Mouse (Mus musculus): ENCODE measurements around the gene Prkch. TPM values are rescaled to one million over a fixed set of nuclear protein-coding genes. Genes with fewer than 3 reads are reported as not detected.

Prkch gene
- total and polyA plus RNA-seq, 2 experiments from 2014 or later: 10.4 to 16.7 TPM

- ATAC-seq (no peak), DNase-seq (no peak)
- no peaks in the 10 kb centered on the region for H3K36me3 ChIP-seq (ENCODE audit: insufficient read depth)
- no peak for TF ChIP-seq CTCF (IDR thresholded peaks at IDR 0.05; ENCODE audit: low read depth)
- H3K9ac ChIP-seq: no peak overlapping the region
- H3K4me3 ChIP-seq (ENCODE audit: low read depth, low read length): no peak overlapping the region
- H3K4me1 ChIP-seq (ENCODE audit: insufficient read depth): 0 out of 2 replicates have a peak, but pooled peaks cover 2% of the 10 kb centered on the region
- H3K27ac ChIP-seq (ENCODE audit: low read depth, low read length): no peak overlapping the region
- H3K27me3 ChIP-seq (ENCODE audit: insufficient read depth, low read length): no peaks in the 10 kb centered on the region
- 65% methylated on average over 3 of the region's 3 CpGs for WGBS
- H3K9me3 ChIP-seq (ENCODE audit: low read length): no peaks in the 10 kb centered on the region
- H3K4me2 ChIP-seq (ENCODE audit: low read depth): no peak overlapping the region
Measured at GRCm38 (mm10) chr12:73788850-73789249, 204.3 kb downstream of the Prkch start.

DNA sequence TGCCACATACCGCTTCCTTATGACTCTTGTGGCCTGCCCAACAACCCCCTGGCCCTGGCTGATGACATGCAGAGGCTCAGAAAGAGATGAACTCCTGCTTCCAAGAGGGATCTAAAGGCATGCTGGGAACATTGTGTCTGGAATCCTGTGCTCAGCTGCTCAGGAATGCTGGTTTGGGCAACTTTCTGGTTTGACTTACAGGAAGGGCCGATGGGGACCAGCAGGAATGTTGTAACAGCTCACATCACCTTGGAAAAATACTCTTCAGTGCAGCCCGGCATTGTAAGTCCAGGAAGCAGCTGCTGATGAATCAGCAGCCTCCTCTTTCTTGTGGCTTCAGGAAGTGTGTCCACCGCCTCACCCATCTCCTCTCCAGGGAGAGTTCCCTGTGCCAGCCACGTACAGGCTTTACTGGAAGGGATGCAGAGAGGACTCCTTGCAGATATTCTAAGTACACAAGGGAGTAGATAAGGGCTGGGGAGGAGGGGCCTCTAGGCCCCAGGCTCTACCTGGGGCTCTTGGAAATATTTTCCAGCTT lies 206.0 kb downstream of the Prkch start:
- H3K9ac ChIP-seq: no peak overlapping the region

DNA sequence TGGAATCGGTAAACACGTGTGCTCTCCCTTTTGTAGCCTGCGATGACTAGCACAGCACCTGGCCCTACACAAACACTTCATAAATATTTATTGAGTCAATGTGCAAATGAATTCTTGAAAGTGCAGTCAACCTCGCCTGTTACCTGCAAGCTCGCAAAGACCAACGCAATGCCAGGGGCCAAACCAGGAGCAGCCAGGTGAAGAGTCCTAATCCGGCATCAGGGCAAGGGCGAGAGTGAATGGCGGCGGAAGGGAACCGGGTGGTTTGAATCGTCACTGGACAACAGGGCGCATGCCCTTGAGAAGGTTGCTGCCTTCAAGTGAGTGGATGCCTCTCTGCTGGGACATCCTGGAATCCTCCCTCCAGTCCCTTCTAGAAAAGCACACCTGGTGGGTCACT lies 208.6 kb downstream of the Prkch start:
- DNase-seq: no peak
- no peaks in the 10 kb centered on the region for H3K9me3 ChIP-seq (ENCODE audit: low read length)
- 44% methylated on average over 13 of the region's 13 CpGs for WGBS

More for the DNA sequence above, 206.0 kb downstream of the Prkch start:
- Histone ChIP-seq H3K9me3 (ENCODE audit: low read length) (no peaks in the 10 kb centered on the region), H3K4me1 (ENCODE audit: insufficient read depth) (peaks cover 12% of the 10 kb centered on the region; the same call in 1 of the 2 replicates), H3K4me3 (ENCODE audit: low read depth, low read length) (no peak overlapping the region), H3K36me3 (ENCODE audit: insufficient read depth) (no peaks in the 10 kb centered on the region), H3K4me2 (ENCODE audit: low read depth) (no peak overlapping the region), H3K27ac (ENCODE audit: low read depth, low read length) (no peak overlapping the region), H3K27me3 (ENCODE audit: insufficient read depth, low read length) (no peaks in the 10 kb centered on the region)
- 80% methylated on average over 5 of the region's 5 CpGs for WGBS
- DNase-seq: no peak
- ATAC-seq: no peak
- TF ChIP-seq CTCF (IDR thresholded peaks at IDR 0.05; ENCODE audit: low read depth): no peak

DNA sequence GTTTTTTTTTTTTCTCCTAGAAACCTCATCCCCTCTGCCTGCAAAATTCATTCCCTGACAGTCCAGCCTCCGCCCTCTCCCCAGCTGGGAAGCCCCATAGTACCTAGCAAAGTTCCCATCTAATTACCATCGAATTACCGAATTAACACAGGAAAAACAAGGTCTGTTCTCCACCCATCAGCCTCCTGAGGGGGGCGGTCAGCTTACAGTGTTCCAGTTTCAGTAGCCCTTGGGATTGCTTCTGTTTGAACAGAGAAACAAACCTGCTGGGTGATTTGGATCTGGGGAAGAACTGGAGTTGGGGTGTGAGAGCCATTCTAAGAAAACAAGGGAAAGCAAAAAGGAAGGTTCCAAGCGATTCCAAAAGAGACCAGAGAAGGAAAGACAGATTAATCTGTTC lies 209.1 kb downstream of the Prkch start:
- Histone ChIP-seq H3K36me3 (ENCODE audit: insufficient read depth) (no peaks in the 10 kb centered on the region), H3K4me3 (ENCODE audit: low read depth, low read length) (no peak overlapping the region), H3K27me3 (ENCODE audit: insufficient read depth, low read length) (no peaks in the 10 kb centered on the region), H3K4me2 (ENCODE audit: low read depth) (0 out of 2 replicates have a peak overlapping the region, but pooled peaks have one; percentile 2), H3K4me1 (ENCODE audit: insufficient read depth) (peaks cover 12% of the 10 kb centered on the region; the same call in 1 of the 2 replicates), H3K9ac (no peak overlapping the region), H3K9me3 (ENCODE audit: low read length) (no peaks in the 10 kb centered on the region), H3K27ac (ENCODE audit: low read depth, low read length) (no peak overlapping the region)
- DNase-seq: no peak
- 0 out of 2 replicates have a peak, but pooled peaks have one; percentile 29 for ATAC-seq
- TF ChIP-seq CTCF (IDR thresholded peaks at IDR 0.05; ENCODE audit: low read depth): peak; percentile 13; the same call in 1 of the 2 replicates
- WGBS: 12% methylated on average over 5 of the region's 5 CpGs

More for the DNA sequence above, 208.6 kb downstream of the Prkch start:
- Histone ChIP-seq H3K4me3 (ENCODE audit: low read depth, low read length) (no peak overlapping the region), H3K4me1 (ENCODE audit: insufficient read depth) (peaks cover 12% of the 10 kb centered on the region; the same call in 1 of the 2 replicates), H3K27me3 (ENCODE audit: insufficient read depth, low read length) (no peaks in the 10 kb centered on the region), H3K36me3 (ENCODE audit: insufficient read depth) (no peaks in the 10 kb centered on the region), H3K27ac (ENCODE audit: low read depth, low read length) (no peak overlapping the region), H3K4me2 (ENCODE audit: low read depth) (no peak overlapping the region), H3K9ac (no peak overlapping the region)
- ATAC-seq: no peak
- no peak for TF ChIP-seq CTCF (IDR thresholded peaks at IDR 0.05; ENCODE audit: low read depth)

DNA sequence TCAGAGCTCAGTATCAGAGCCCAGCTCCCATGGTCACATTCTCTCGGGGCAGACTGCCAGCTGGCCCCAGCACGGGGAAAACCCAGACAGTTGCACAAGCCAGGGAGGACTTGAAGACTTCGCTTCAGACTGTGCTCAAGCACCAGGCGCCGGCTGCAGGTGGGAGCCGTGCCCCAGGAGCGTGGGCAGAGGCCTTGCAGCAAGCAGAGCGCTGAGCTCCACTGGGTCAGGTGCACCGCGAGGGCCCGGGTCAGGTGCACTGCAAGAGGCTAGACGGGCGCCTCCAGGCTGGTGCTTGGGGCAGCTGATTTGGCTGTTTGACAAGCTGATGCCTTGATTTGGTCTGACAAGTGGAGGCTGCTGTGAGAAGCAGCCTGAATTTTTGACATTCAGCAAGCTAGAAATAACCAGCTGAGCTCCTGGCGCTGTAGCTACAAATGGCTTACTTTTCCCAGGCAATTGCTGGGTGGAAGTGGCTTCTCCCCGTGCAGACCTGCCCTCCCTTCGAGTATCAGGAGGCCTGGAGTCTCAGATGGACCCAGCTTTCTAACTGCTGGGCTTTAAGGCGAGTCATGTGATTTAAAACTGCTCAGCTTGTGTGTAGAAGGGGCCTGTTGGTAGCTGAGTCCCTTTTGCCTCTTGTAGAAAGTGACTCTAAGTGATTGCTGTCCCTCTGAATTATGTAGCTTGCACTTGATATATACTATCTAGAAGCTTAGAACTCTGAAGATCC lies 209.7 kb downstream of the Prkch start:
- Histone ChIP-seq H3K27ac (ENCODE audit: low read depth, low read length) (no peak overlapping the region), H3K9me3 (ENCODE audit: low read length) (no peaks in the 10 kb centered on the region), H3K36me3 (ENCODE audit: insufficient read depth) (no peaks in the 10 kb centered on the region), H3K4me1 (ENCODE audit: insufficient read depth) (peaks cover 12% of the 10 kb centered on the region; the same call in 1 of the 2 replicates), H3K27me3 (ENCODE audit: insufficient read depth, low read length) (no peaks in the 10 kb centered on the region), H3K4me2 (ENCODE audit: low read depth) (0 out of 2 replicates have a peak overlapping the region, but pooled peaks have one; percentile 2), H3K9ac (no peak overlapping the region), H3K4me3 (ENCODE audit: low read depth, low read length) (no peak overlapping the region)
- 20% methylated on average over 17 of the region's 17 CpGs for WGBS
- peak; percentile 58 for ATAC-seq
- TF ChIP-seq CTCF (IDR thresholded peaks at IDR 0.05; ENCODE audit: low read depth): no peak
- peak; percentile 38 for DNase-seq

- peaks cover 2% of the 10 kb centered on the region; the same call in 1 of the 2 replicates for H3K4me1 ChIP-seq (ENCODE audit: insufficient read depth)
- ATAC-seq (no peak), DNase-seq (no peak)
- H3K36me3 ChIP-seq (ENCODE audit: insufficient read depth): no peaks in the 10 kb centered on the region
- 78% methylated on average over 5 of the region's 5 CpGs for WGBS
- no peaks in the 10 kb centered on the region for H3K9me3 ChIP-seq (ENCODE audit: low read length)
- no peaks in the 10 kb centered on the region for H3K27me3 ChIP-seq (ENCODE audit: insufficient read depth, low read length)
- no peak overlapping the region for H3K9ac ChIP-seq
- TF ChIP-seq CTCF (IDR thresholded peaks at IDR 0.05; ENCODE audit: low read depth): no peak
- no peak overlapping the region for H3K4me2 ChIP-seq (ENCODE audit: low read depth)
- no peak overlapping the region for H3K4me3 ChIP-seq (ENCODE audit: low read depth, low read length)
- no peak overlapping the region for H3K27ac ChIP-seq (ENCODE audit: low read depth, low read length)
Measured at GRCm38 (mm10) chr12:73799671-73800070, 215.1 kb downstream of the Prkch start.

GRCm38 (mm10) chr12:73800886-73801285 lies 216.3 kb downstream of the Prkch start:
- Histone ChIP-seq H3K9me3 (ENCODE audit: low read length) (no peaks in the 10 kb centered on the region), H3K9ac (no peak overlapping the region)
- 57% methylated on average over 3 of the region's 3 CpGs for WGBS

More at GRCm38 (mm10) chr12:73800886-73801285, 216.3 kb downstream of the Prkch start:
- Histone ChIP-seq H3K36me3 (ENCODE audit: insufficient read depth) (no peaks in the 10 kb centered on the region), H3K4me2 (ENCODE audit: low read depth) (no peak overlapping the region), H3K4me3 (ENCODE audit: low read depth, low read length) (no peak overlapping the region), H3K27me3 (ENCODE audit: insufficient read depth, low read length) (no peaks in the 10 kb centered on the region), H3K4me1 (ENCODE audit: insufficient read depth) (no peaks in the 10 kb centered on the region), H3K27ac (ENCODE audit: low read depth, low read length) (no peak overlapping the region)
- ATAC-seq: no peak
- DNase-seq: no peak
- TF ChIP-seq CTCF (IDR thresholded peaks at IDR 0.05; ENCODE audit: low read depth): no peak
